Mouse (Mus musculus): ENCODE measurements around the gene Kcnj10. TPM values are rescaled to one million over a fixed set of nuclear protein-coding genes. Genes with fewer than 3 reads are reported as not detected.

Kcnj10 gene
- total and polyA plus RNA-seq, 3 experiments = 0.04 to 0.72 TPM; not detected in 1

DNA sequence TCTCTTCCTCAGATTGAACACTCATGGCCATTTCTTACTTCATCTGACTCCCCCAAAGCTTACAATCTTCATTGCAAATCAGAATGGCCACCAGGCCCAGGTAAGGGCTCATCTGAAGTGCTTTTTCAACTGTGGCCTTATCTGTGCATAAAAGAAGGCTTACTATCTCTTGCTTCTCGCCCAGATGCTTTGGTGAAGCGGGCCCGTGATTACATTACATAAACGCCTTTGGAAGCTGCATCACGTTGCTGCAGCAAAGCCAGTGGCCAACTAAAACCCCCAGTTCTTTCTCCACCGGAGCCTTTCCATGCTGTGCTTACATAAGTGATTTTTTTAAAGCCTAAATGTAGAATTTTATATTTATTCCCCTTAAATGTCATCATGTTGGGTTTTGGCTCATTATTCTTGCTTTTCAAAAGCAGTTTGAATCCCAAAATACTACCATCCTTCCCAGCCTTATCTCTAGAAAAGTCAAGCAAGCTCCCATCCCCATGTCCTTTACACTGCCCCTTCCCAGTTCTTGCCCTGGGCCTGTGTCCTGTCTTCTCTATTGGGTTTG is 17.1 kb upstream of the Kcnj10 start:
- Histone ChIP-seq H3K4me1 (ENCODE audit: control insufficient read depth in 1 of 2, insufficient read depth in 2 of 2, low read length in 2 of 2) (no peaks in the 10 kb centered on the region), H3K79me2 (ENCODE audit: control insufficient read depth, insufficient read depth, low read length, poor library complexity) (no peaks in the 10 kb centered on the region), H3K4me3 (ENCODE audit: control insufficient read depth in 1 of 2, insufficient read depth in 1 of 2, low read depth in 2 of 2, low read length in 2 of 2) (no peak overlapping the region), H3K27ac (ENCODE audit: control insufficient read depth, low read depth, low read length) (no peak overlapping the region), H3K36me3 (ENCODE audit: control insufficient read depth in 1 of 2, insufficient read depth in 2 of 2, low read length in 2 of 2) (no peaks in the 10 kb centered on the region; a peak in 1 of 4 replicates), H3K27me3 (ENCODE audit: control insufficient read depth in 1 of 2, insufficient read depth in 2 of 2, low read length in 2 of 2) (no peaks in the 10 kb centered on the region; a peak in 1 of 4 replicates), H3K9ac (ENCODE audit: control insufficient read depth, low read depth, low read length, poor library complexity, severe bottlenecking) (no peak overlapping the region), H3K9me3 (replicated peaks; ENCODE audit: insufficient read depth, low read length) (no peaks in the 10 kb centered on the region)
- TF ChIP-seq ELF1 (IDR thresholded peaks at IDR 0.05; ENCODE audit: low read depth, low read length) = no peak
- TF ChIP-seq E2F4 (IDR thresholded peaks at IDR 0.05; ENCODE audit: borderline replicate concordance, low read depth, low read length) = no peak
- peak in 1 of 2 experiments; percentile 26; a peak in 1 of 4 replicates for TF ChIP-seq EP300 (IDR thresholded peaks at IDR 0.05; ENCODE audit: low read depth in 1 of 2, low read length in 2 of 2)
- TF ChIP-seq KAT2A (conservative IDR thresholded peaks at IDR 0.05; ENCODE audit: low read depth, low read length) = no peak
- TF ChIP-seq USF1 (IDR thresholded peaks at IDR 0.05; ENCODE audit: low read depth, low read length) = no peak
- no peak for TF ChIP-seq CHD2 (IDR thresholded peaks at IDR 0.05; ENCODE audit: low read length)
- TF ChIP-seq POLR2A (IDR thresholded peaks at IDR 0.05; ENCODE audit: control insufficient read depth in 1 of 2, insufficient read depth in 1 of 2, low read depth in 1 of 2, low read length in 2 of 2, poor library complexity in 1 of 2) = no peak
- TF ChIP-seq POLR2AphosphoS5 (IDR thresholded peaks at IDR 0.05; ENCODE audit: borderline replicate concordance, low read depth, low read length) = no peak
- TF ChIP-seq HCFC1 (IDR thresholded peaks at IDR 0.05; ENCODE audit: low read depth, low read length) = no peak
- TF ChIP-seq ZC3H11A (IDR thresholded peaks at IDR 0.05; ENCODE audit: low read depth, low read length) = no peak
- 0 out of 2 replicates have a peak, but pooled peaks have one; percentile 7 for TF ChIP-seq GATA1 (IDR thresholded peaks at IDR 0.05; ENCODE audit: low read depth, low read length)
- no peak for DNase-seq (ENCODE audit: low read depth, low spot score)

DNA sequence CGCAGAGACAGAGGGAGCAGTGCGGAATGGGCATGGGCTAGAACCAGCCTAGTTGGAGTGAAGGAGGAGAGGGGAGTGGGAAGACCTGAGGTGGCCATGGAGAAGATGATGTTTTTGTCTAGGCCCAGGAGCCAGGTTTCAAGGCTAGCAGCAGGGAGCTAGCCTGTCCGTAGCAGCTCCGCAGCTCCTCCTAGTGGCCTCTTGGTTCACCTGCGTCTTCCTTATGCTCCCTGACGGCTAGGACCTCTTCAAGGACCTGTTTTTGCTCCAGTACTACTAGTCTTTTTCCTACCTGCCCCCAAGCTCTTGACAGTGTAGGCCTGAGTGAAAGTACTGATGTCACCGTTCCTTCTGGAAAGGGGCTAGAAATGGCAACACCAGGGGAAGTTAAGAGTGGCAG is 16.3 kb upstream of the Kcnj10 start:
- Histone ChIP-seq H3K36me3 (ENCODE audit: control insufficient read depth in 1 of 2, insufficient read depth in 2 of 2, low read length in 2 of 2) (no peaks in the 10 kb centered on the region; a peak in 1 of 4 replicates), H3K27ac (ENCODE audit: control insufficient read depth, low read depth, low read length) (no peak overlapping the region), H3K27me3 (ENCODE audit: control insufficient read depth in 1 of 2, insufficient read depth in 2 of 2, low read length in 2 of 2) (no peaks in the 10 kb centered on the region; a peak in 1 of 4 replicates), H3K79me2 (ENCODE audit: control insufficient read depth, insufficient read depth, low read length, poor library complexity) (no peaks in the 10 kb centered on the region), H3K9me3 (replicated peaks; ENCODE audit: insufficient read depth, low read length) (no peaks in the 10 kb centered on the region), H3K9ac (ENCODE audit: control insufficient read depth, low read depth, low read length, poor library complexity, severe bottlenecking) (no peak overlapping the region), H3K4me1 (ENCODE audit: control insufficient read depth in 1 of 2, insufficient read depth in 2 of 2, low read length in 2 of 2) (no peaks in the 10 kb centered on the region), H3K4me3 (ENCODE audit: control insufficient read depth in 1 of 2, insufficient read depth in 1 of 2, low read depth in 2 of 2, low read length in 2 of 2) (no peak overlapping the region)
- TF ChIP-seq KAT2A (conservative IDR thresholded peaks at IDR 0.05; ENCODE audit: low read depth, low read length) (no peak), E2F4 (IDR thresholded peaks at IDR 0.05; ENCODE audit: borderline replicate concordance, low read depth, low read length) (no peak), CTCF (IDR thresholded peaks at IDR 0.05 in 2 of 3, conservative IDR thresholded peaks at IDR 0.05 in 1 of 3; ENCODE audit: control insufficient read depth in 1 of 3, insufficient read depth in 1 of 3, low read depth in 2 of 3, low read length in 3 of 3, poor library complexity in 1 of 3, severe bottlenecking in 1 of 3) (peak; percentile 81 to 94 (median 94)), SMC3 (IDR thresholded peaks at IDR 0.05; ENCODE audit: low read depth, low read length) (peak; percentile 83), SIN3A (IDR thresholded peaks at IDR 0.05; ENCODE audit: low read length) (peak; percentile 42; the same call in 1 of the 2 replicates), ZC3H11A (IDR thresholded peaks at IDR 0.05; ENCODE audit: low read depth, low read length) (peak; percentile 73), RAD21 (IDR thresholded peaks at IDR 0.05; ENCODE audit: low read depth, low read length) (peak; percentile 83), ELF1 (IDR thresholded peaks at IDR 0.05; ENCODE audit: low read depth, low read length) (0 out of 2 replicates have a peak, but pooled peaks have one; percentile 12)
- DNase-seq (ENCODE audit: low read depth, low spot score) = peak; percentile 85
